Mouse (Mus musculus) urinary bladder, postnatal 36 days (tissue): ENCODE measurements around the gene Ptp4a2.
A peak's percentile ranks its signal among the peaks of the same experiment; 100 is the strongest.

Experiments used
- DNase-seq, 2 experiments: peaks; one replicate each; pipeline ENCODE4 v3.0.0; 2022; ENCODE audit warnings: low spot score in 2 of 2, mixed read lengths in 1 of 2

Ptp4a2 gene

GRCm38 (mm10) chr4:129797985-129798384 is 13.0 kb upstream of the Ptp4a2 start:
- no peak for DNase-seq

GRCm38 (mm10) chr4:129803368-129803767 is 7.7 kb upstream of the Ptp4a2 start:
- DNase-seq, result no peak

GRCm38 (mm10) chr4:129805059-129805458 is 6.0 kb upstream of the Ptp4a2 start:
- DNase-seq, result no peak

GRCm38 (mm10) chr4:129811605-129812468 is 818 bp downstream of the Ptp4a2 start:
- DNase-seq, result no peak

GRCm38 (mm10) chr4:129817591-129817990 is 6.6 kb downstream of the Ptp4a2 start:
- DNase-seq, result no peak

- DNase-seq, result no peak
Observed at GRCm38 (mm10) chr4:129818506-129819195, 7.6 kb downstream of the Ptp4a2 start.

- peak; percentile 92 to 98 for DNase-seq
Observed at GRCm38 (mm10) chr4:129819712-129820336, 8.8 kb downstream of the Ptp4a2 start.

- DNase-seq, result peak; percentile 72 to 82
Observed at GRCm38 (mm10) chr4:129820417-129821086, 9.5 kb downstream of the Ptp4a2 start.

GRCm38 (mm10) chr4:129821087-129821616 is 10.1 kb downstream of the Ptp4a2 start:
- no peak for DNase-seq

- DNase-seq, result no peak
Observed at GRCm38 (mm10) chr4:129822324-129822723, 11.3 kb downstream of the Ptp4a2 start.

GRCm38 (mm10) chr4:129823216-129823810 is 12.3 kb downstream of the Ptp4a2 start:
- DNase-seq, result no peak

GRCm38 (mm10) chr4:129827611-129828010 is 16.6 kb downstream of the Ptp4a2 start:
- no peak for DNase-seq

GRCm38 (mm10) chr4:129828081-129828480 is 17.1 kb downstream of the Ptp4a2 start:
- no peak for DNase-seq

GRCm38 (mm10) chr4:129829799-129830198 is 18.8 kb downstream of the Ptp4a2 start:
- DNase-seq, result no peak

- no peak for DNase-seq
Observed at GRCm38 (mm10) chr4:129830343-129830944, 19.4 kb downstream of the Ptp4a2 start.

- no peak for DNase-seq
Observed at GRCm38 (mm10) chr4:129834581-129834980, 23.6 kb downstream of the Ptp4a2 start.

- no peak for DNase-seq
Observed at GRCm38 (mm10) chr4:129835296-129835695, 24.3 kb downstream of the Ptp4a2 start.

GRCm38 (mm10) chr4:129839866-129840555 is 29.0 kb downstream of the Ptp4a2 start:
- DNase-seq, result no peak

- DNase-seq, result no peak
Observed at GRCm38 (mm10) chr4:129846823-129847222, 35.8 kb downstream of the Ptp4a2 start.

GRCm38 (mm10) chr4:129850491-129850890 is 39.5 kb downstream of the Ptp4a2 start:
- no peak for DNase-seq
